Mouse (Mus musculus): Measurements from ENCODE around the gene Ncan. TPM values are rescaled to one million over a fixed set of nuclear protein-coding genes. Genes with fewer than 3 reads are reported as not detected.

Gene Ncan
- 186 and 193 TPM in 2 replicates for polyA plus RNA-seq (2015; fragmentation: Nextera tagmentation; extraction: Ambion mirVana)

DNA sequence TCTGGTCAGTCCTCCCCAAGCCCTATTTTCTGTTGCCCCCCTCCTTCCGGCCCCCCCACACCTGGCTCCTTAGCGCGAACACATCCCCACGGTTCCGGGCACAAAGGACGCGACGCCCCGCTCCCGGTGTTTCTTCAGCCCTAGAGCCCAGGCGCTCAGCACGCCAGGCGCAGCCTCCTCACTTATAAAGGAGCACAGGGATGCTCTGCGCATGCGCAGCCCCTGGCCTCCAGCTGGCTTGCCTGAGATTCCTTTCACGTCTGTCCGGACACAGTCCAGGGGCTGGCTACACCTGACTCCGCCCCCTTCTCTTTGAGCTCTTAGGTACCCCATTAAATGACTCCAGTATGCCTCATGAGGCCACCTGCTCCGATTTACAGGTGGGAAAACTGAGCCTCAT, at the start of gene Ncan:
Ncan (minus strand) TSS at position 207 of the 400 bp plus-strand sequence.
- WGBS, result 2% methylated on average over 19 of the region's 19 CpGs
- ATAC-seq (replicated peaks), result peak; percentile 78
- Histone ChIP-seq H3K4me1 (peaks cover 28% of the 10 kb centered on the region), H3K27ac (peak within 1 kb of the TSS; percentile 95), H3K4me2 (peak within 1 kb of the TSS; percentile 77), H3K4me3 (peak within 1 kb of the TSS; percentile 73), H3K36me3 (replicated peaks) (no peaks in the 10 kb centered on the region), H3K27me3 (replicated peaks) (no peaks in the 10 kb centered on the region; the same call in 1 of the 2 replicates), H3K9me3 (no peaks in the 10 kb centered on the region), H3K9ac (peak within 1 kb of the TSS; percentile 78)

- Histone ChIP-seq H3K9me3 (no peaks in the 10 kb centered on the region), H3K4me1 (peaks cover 23% of the 10 kb centered on the region), H3K4me3 (no peak overlapping the region), H3K36me3 (replicated peaks) (no peaks in the 10 kb centered on the region), H3K27me3 (replicated peaks) (peaks cover 9% of the 10 kb centered on the region; the same call in 1 of the 2 replicates), H3K4me2 (no peak overlapping the region), H3K9ac (no peak overlapping the region), H3K27ac (no peak overlapping the region)
- ATAC-seq (replicated peaks), result no peak
- WGBS, result 88% methylated on average over 3 of the region's 3 CpGs
Measured at GRCm38 (mm10) chr8:70170116-70170515, 49.4 kb upstream of the Ncan start.

DNA sequence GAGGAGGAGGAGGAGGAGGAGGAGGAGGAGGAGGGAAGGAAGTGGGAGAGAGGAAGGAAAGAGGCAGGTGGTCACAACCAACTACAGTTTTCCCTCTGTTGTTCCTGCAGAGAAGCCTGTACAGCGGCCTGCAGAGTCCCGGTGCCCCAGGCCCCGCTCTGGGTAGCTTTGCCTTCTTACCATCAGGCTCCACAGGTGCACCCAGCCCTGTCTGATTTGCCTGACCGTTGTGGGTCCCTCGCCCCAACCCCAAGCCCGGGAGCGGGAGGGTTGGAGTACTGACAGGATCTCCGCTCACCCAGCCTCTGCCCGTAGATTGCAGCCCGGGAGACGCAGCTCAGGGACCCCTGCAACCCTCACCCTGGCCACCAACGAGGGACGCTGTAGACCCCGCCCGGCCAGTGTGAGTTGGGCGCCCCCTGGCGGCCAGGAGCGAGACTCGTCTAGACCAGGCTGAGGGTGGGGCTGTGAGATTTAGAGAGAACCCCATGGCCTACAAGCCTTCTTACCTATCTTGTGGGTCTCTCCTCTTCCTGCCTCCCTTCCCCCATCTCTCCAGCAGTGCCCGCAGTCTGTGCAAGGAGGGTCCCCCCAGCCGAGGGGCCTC, 45.9 kb upstream of the Ncan start:
- 2% methylated on average over 21 of the region's 21 CpGs for WGBS
- ATAC-seq (replicated peaks), result peak; percentile 81
- Histone ChIP-seq H3K27me3 (replicated peaks) (peaks cover 12% of the 10 kb centered on the region; the same call in 1 of the 2 replicates), H3K9ac (no peak overlapping the region), H3K4me2 (peak overlapping the region; percentile 57), H3K4me1 (peaks cover 8% of the 10 kb centered on the region), H3K27ac (no peak overlapping the region), H3K36me3 (replicated peaks) (no peaks in the 10 kb centered on the region), H3K9me3 (no peaks in the 10 kb centered on the region), H3K4me3 (peak overlapping the region; percentile 28)

- WGBS, result 92% methylated on average over 3 of the region's 3 CpGs
Measured at GRCm38 (mm10) chr8:70163316-70163715, 42.6 kb upstream of the Ncan start.

GRCm38 (mm10) chr8:70160015-70160414, 39.3 kb upstream of the Ncan start:
- H3K9me3 ChIP-seq, result no peaks in the 10 kb centered on the region
- no peak for ATAC-seq (replicated peaks)
- WGBS, result 72% methylated on average over 13 of the region's 13 CpGs
- H3K4me1 ChIP-seq, result peaks cover 9% of the 10 kb centered on the region
- no peak overlapping the region for H3K4me3 ChIP-seq
- H3K4me2 ChIP-seq, result no peak overlapping the region
- no peak overlapping the region for H3K9ac ChIP-seq
- H3K27ac ChIP-seq, result no peak overlapping the region
- 0 out of 2 replicates have a peak, but pooled peaks cover 3% of the 10 kb centered on the region for H3K27me3 ChIP-seq (replicated peaks)
- H3K36me3 ChIP-seq (replicated peaks), result no peaks in the 10 kb centered on the region

More at GRCm38 (mm10) chr8:70163316-70163715, 42.6 kb upstream of the Ncan start:
- peaks cover 12% of the 10 kb centered on the region for H3K4me1 ChIP-seq
- no peak overlapping the region for H3K9ac ChIP-seq
- no peak for ATAC-seq (replicated peaks)
- peaks cover 12% of the 10 kb centered on the region; the same call in 1 of the 2 replicates for H3K27me3 ChIP-seq (replicated peaks)
- H3K9me3 ChIP-seq, result no peaks in the 10 kb centered on the region
- no peak overlapping the region for H3K4me2 ChIP-seq
- H3K4me3 ChIP-seq, result no peak overlapping the region
- H3K27ac ChIP-seq, result no peak overlapping the region
- no peaks in the 10 kb centered on the region for H3K36me3 ChIP-seq (replicated peaks)

GRCm38 (mm10) chr8:70159211-70159610, 38.5 kb upstream of the Ncan start:
- WGBS, result 86% methylated on average over 4 of the region's 4 CpGs
- 0 out of 2 replicates have a peak, but pooled peaks cover 2% of the 10 kb centered on the region for H3K27me3 ChIP-seq (replicated peaks)
- no peaks in the 10 kb centered on the region for H3K9me3 ChIP-seq
- no peak overlapping the region for H3K4me2 ChIP-seq
- H3K4me3 ChIP-seq, result no peak overlapping the region
- ATAC-seq (replicated peaks), result no peak
- H3K4me1 ChIP-seq, result peaks cover 9% of the 10 kb centered on the region
- H3K27ac ChIP-seq, result no peak overlapping the region
- no peaks in the 10 kb centered on the region for H3K36me3 ChIP-seq (replicated peaks)
- H3K9ac ChIP-seq, result no peak overlapping the region

DNA sequence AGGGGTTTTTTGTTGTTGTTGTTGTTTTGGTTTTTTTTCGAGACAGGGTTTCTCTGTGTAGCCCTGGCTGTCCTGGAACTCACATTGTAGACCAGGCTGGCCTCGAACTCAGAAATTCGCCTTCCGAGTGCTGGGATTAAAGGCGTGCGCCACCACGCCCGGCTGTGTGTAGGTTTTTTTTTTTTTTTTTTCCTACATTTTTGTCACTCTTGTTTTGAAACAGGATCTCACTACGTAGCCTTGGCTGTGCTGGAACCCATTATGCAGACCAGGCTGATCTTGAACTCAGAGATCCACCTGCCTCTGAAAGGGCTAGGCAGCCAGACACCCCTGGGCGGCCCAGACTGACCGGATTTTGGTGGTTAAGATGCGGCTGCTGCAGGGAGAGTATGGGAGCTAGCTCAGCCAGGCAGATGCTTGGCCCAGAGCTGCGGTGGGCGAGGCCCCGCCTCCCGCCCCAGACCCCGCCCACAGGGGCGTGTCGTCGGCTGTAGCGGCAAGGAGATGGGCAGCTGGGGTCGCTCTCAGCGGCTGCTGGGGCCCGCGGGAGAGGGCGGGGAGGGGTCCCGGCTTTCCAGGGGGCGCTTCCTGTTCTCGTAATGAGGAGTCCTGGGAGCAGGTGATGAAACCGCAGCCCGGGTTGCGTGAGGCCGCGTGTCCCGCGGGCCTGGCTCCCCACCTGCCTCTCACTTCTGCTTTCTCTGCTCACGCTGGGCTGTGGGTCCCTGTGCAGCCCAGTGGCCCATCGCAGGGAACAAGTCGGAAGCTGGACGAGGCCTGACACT, 37.6 kb upstream of the Ncan start:
- peak overlapping the region; percentile 8; the same call in 1 of the 2 replicates for H3K27ac ChIP-seq
- no peaks in the 10 kb centered on the region for H3K36me3 ChIP-seq (replicated peaks)
- no peaks in the 10 kb centered on the region for H3K27me3 ChIP-seq (replicated peaks)
- peak; percentile 93 for ATAC-seq (replicated peaks)
- 10% methylated on average over 38 of the region's 40 CpGs for WGBS
- no peaks in the 10 kb centered on the region for H3K9me3 ChIP-seq
- peak overlapping the region; percentile 48 for H3K4me3 ChIP-seq
- H3K9ac ChIP-seq, result peak overlapping the region; percentile 55
- H3K4me1 ChIP-seq, result peaks cover 9% of the 10 kb centered on the region
- peak overlapping the region; percentile 72 for H3K4me2 ChIP-seq

DNA sequence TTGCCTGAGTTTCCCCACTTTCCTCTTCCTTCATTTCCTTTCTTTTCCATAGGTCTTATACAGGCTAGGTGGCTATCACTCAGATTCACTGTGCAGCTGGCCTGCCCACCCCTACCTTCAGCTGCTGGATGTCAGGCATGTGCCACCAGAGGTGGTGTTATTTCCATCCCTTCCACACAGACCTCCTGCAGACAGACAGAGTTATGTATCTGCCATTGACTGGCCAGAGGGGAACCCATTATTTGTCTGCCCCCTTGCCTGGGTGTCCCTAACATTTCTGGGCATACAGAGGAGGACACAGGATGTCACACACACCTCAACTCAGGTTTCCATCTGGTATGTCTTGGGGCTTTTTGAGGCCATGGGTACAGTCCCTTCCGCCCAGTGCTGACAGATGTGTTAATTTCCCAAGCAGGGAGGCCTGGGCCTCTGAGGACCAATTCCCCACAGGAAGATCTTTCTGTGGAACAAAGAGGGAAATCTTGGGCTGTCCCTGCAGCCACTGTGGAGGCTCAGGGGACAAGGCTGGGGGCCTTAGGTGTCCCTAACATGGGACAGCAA, 36.6 kb upstream of the Ncan start:
- Histone ChIP-seq H3K36me3 (replicated peaks) (no peaks in the 10 kb centered on the region), H3K9ac (no peak overlapping the region), H3K4me1 (peaks cover 13% of the 10 kb centered on the region), H3K4me3 (no peak overlapping the region), H3K4me2 (no peak overlapping the region), H3K27ac (no peak overlapping the region), H3K27me3 (replicated peaks) (no peaks in the 10 kb centered on the region), H3K9me3 (no peaks in the 10 kb centered on the region)
- ATAC-seq (replicated peaks), result no peak
- 87% methylated on average over 1 of the region's 1 CpGs for WGBS

DNA sequence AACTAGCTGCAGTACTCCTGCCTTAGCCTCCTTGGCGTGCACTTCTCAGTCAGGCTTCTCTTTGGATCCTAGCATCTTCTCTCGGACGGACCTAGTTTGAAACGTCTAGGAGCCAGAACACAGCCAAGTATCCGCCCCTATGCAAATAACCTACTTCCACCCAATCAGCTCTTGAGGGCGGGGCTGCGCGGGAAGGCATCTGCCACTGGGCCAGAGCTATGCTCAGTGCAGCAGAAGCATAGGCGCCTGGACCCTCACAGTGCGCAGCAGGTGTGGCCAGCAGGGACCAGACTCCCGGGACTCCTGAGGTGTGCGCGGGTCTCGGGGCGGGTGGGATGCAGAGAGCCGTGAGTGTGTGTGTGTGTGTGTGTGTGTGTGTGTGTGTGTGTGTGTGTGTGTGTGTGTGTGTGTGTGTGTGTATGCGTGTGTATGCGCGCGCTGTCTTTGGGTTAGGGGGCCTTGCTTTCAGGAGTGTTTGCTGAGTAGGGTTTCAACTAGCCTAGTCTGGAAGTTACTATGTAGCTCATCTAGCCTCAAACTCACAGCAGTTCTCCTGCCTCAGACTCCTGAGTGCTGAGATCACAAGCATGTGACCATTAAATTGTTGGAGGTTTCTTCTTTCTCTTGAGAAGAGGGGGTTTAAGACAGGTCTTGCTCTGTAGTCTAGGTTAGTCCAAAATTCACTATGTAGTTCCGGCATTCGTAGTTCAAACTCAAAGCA, 32.0 kb upstream of the Ncan start:
- H3K4me3 ChIP-seq, result no peak overlapping the region
- WGBS, result 10% methylated on average over 18 of the region's 22 CpGs
- ATAC-seq (replicated peaks), result peak; percentile 86
- no peaks in the 10 kb centered on the region for H3K27me3 ChIP-seq (replicated peaks)
- no peak overlapping the region for H3K9ac ChIP-seq
- H3K27ac ChIP-seq, result no peak overlapping the region
- H3K36me3 ChIP-seq (replicated peaks), result no peaks in the 10 kb centered on the region
- no peaks in the 10 kb centered on the region for H3K9me3 ChIP-seq
- H3K4me1 ChIP-seq, result peaks cover 9% of the 10 kb centered on the region
- peak overlapping the region; percentile 39 for H3K4me2 ChIP-seq

GRCm38 (mm10) chr8:70150158-70150557, 29.5 kb upstream of the Ncan start:
- Histone ChIP-seq H3K9me3 (no peaks in the 10 kb centered on the region), H3K27ac (no peak overlapping the region), H3K9ac (no peak overlapping the region), H3K27me3 (replicated peaks) (no peaks in the 10 kb centered on the region), H3K4me3 (no peak overlapping the region), H3K4me2 (no peak overlapping the region), H3K36me3 (replicated peaks) (peaks cover 10% of the 10 kb centered on the region), H3K4me1 (peaks cover 9% of the 10 kb centered on the region)
- WGBS, result 15% methylated on average over 13 of the region's 13 CpGs
- peak; percentile 15; the same call in 1 of the 2 replicates for ATAC-seq (replicated peaks)

GRCm38 (mm10) chr8:70147678-70148607, 27.3 kb upstream of the Ncan start:
- H3K4me3 ChIP-seq, result no peak overlapping the region
- WGBS, result 91% methylated on average over 7 of the region's 7 CpGs

More at GRCm38 (mm10) chr8:70147678-70148607, 27.3 kb upstream of the Ncan start:
- H3K9ac ChIP-seq, result no peak overlapping the region
- no peaks in the 10 kb centered on the region for H3K9me3 ChIP-seq
- H3K27me3 ChIP-seq (replicated peaks), result no peaks in the 10 kb centered on the region
- ATAC-seq (replicated peaks), result no peak
- peaks cover 9% of the 10 kb centered on the region for H3K4me1 ChIP-seq
- no peak overlapping the region for H3K27ac ChIP-seq
- peaks cover 17% of the 10 kb centered on the region for H3K36me3 ChIP-seq (replicated peaks)
- no peak overlapping the region for H3K4me2 ChIP-seq
